Mouse (Mus musculus): ENCODE measurements around the gene Sntb2. TPM values are rescaled to one million over a fixed set of nuclear protein-coding genes. Genes with fewer than 3 reads are reported as not detected.

Gene Sntb2
- polyA plus RNA-seq, 1 experiment from 2014 or later = 10.3 TPM

GRCm38 (mm10) chr8:106932376-106933065 lies 3.0 kb upstream of the Sntb2 start:
- Histone ChIP-seq H3K4me1 (peaks cover 34% of the 10 kb centered on the region), H3K36me3 (no peaks in the 10 kb centered on the region), H3K4me3 (peak overlapping the region; percentile 38), H3K27me3 (replicated peaks) (no peaks in the 10 kb centered on the region), H3K27ac (replicated peaks) (peak overlapping the region; percentile 20; the same call in 1 of the 2 replicates), H3K9ac (peak overlapping the region; percentile 64), H3K4me2 (peak overlapping the region; percentile 69), H3K9me3 (no peaks in the 10 kb centered on the region)
- ATAC-seq (ENCODE audit: extremely low read depth, insufficient number of reproducible peaks, low FRiP score, low TSS enrichment) = no peak
- 13% methylated on average over 22 of the region's 22 CpGs for WGBS

GRCm38 (mm10) chr8:106933506-106934143 lies 1.9 kb upstream of the Sntb2 start:
- no peaks in the 10 kb centered on the region for H3K27me3 ChIP-seq (replicated peaks)
- H3K4me2 ChIP-seq = no peak overlapping the region
- H3K4me3 ChIP-seq = no peak overlapping the region
- H3K9me3 ChIP-seq = no peaks in the 10 kb centered on the region
- H3K9ac ChIP-seq = no peak overlapping the region
- ATAC-seq (ENCODE audit: extremely low read depth, insufficient number of reproducible peaks, low FRiP score, low TSS enrichment) = no peak
- no peak overlapping the region for H3K27ac ChIP-seq (replicated peaks)
- H3K36me3 ChIP-seq = no peaks in the 10 kb centered on the region
- H3K4me1 ChIP-seq = peaks cover 42% of the 10 kb centered on the region
- 85% methylated on average over 4 of the region's 4 CpGs for WGBS

- Histone ChIP-seq H3K4me2 (no peak overlapping the region), H3K9me3 (no peaks in the 10 kb centered on the region), H3K9ac (no peak overlapping the region), H3K4me1 (peaks cover 44% of the 10 kb centered on the region), H3K27ac (replicated peaks) (no peak overlapping the region), H3K36me3 (no peaks in the 10 kb centered on the region), H3K4me3 (no peak overlapping the region), H3K27me3 (replicated peaks) (no peaks in the 10 kb centered on the region)
- no peak for ATAC-seq (ENCODE audit: extremely low read depth, insufficient number of reproducible peaks, low FRiP score, low TSS enrichment)
- WGBS = 73% methylated on average over 16 of the region's 16 CpGs
Measured at GRCm38 (mm10) chr8:106934226-106934977, 1.1 kb upstream of the Sntb2 start.

- Histone ChIP-seq H3K4me1 (peaks cover 41% of the 10 kb centered on the region), H3K36me3 (no peaks in the 10 kb centered on the region), H3K9me3 (no peaks in the 10 kb centered on the region), H3K27ac (replicated peaks) (peak overlapping the region; percentile 91), H3K9ac (peak overlapping the region; percentile 96), H3K4me2 (peak overlapping the region; percentile 93), H3K27me3 (replicated peaks) (no peaks in the 10 kb centered on the region), H3K4me3 (peak overlapping the region; percentile 95)
- under 1% methylated on average over 70 of the region's 76 CpGs for WGBS
- peak; percentile 65; the same call in 1 of the 2 replicates for ATAC-seq (ENCODE audit: extremely low read depth, insufficient number of reproducible peaks, low FRiP score, low TSS enrichment)
Measured at GRCm38 (mm10) chr8:106935899-106936477, 438 bp downstream of the Sntb2 start.

DNA sequence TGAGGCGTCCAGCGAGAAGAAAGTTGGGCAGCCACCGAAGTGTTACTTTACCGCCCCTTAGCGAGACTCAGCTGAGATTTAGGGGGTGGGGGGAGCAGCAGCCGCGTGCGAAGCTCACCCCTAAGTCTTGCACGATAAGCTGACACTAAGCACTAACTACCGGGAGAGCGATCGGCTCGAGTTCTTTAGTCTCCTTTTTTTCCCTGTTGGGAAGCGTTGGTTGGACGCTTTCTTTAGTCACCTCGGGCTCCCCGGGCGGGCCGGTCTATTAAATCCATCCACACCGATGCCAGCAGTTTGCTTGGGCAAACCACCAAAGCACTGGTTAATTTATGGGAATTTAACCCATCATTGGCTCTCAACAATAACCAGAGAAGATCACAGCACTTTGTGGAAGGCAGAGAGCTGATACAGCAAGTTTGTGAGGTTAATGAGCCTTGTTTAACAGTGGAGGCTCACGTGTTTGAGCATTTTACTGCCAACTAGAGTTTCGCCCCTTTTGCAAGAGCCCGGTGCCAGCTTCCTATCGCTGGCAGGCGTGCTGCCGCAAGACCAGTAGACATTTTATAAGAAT lies 1.0 kb downstream of the Sntb2 start:
- no peak for ATAC-seq (ENCODE audit: extremely low read depth, insufficient number of reproducible peaks, low FRiP score, low TSS enrichment)
- H3K36me3 ChIP-seq = no peaks in the 10 kb centered on the region
- H3K4me1 ChIP-seq = peaks cover 41% of the 10 kb centered on the region
- H3K4me2 ChIP-seq = peak overlapping the region; percentile 93
- H3K27ac ChIP-seq (replicated peaks) = peak overlapping the region; percentile 91
- H3K27me3 ChIP-seq (replicated peaks) = no peaks in the 10 kb centered on the region
- H3K9ac ChIP-seq = peak overlapping the region; percentile 96
- WGBS = 2% methylated on average over 26 of the region's 26 CpGs
- peak overlapping the region; percentile 95 for H3K4me3 ChIP-seq
- no peaks in the 10 kb centered on the region for H3K9me3 ChIP-seq

GRCm38 (mm10) chr8:106937081-106937800 lies 1.7 kb downstream of the Sntb2 start:
- no peak for ATAC-seq (ENCODE audit: extremely low read depth, insufficient number of reproducible peaks, low FRiP score, low TSS enrichment)
- Histone ChIP-seq H3K4me1 (peaks cover 35% of the 10 kb centered on the region), H3K36me3 (no peaks in the 10 kb centered on the region), H3K9ac (peak overlapping the region; percentile 96), H3K4me3 (peak overlapping the region; percentile 95), H3K27me3 (replicated peaks) (no peaks in the 10 kb centered on the region), H3K4me2 (peak overlapping the region; percentile 93), H3K9me3 (no peaks in the 10 kb centered on the region), H3K27ac (replicated peaks) (no peak overlapping the region)
- WGBS = 39% methylated on average over 14 of the region's 14 CpGs

- Histone ChIP-seq H3K27ac (replicated peaks) (no peak overlapping the region), H3K9me3 (no peaks in the 10 kb centered on the region), H3K9ac (no peak overlapping the region), H3K4me3 (no peak overlapping the region), H3K36me3 (no peaks in the 10 kb centered on the region; the same call in 1 of the 2 replicates), H3K4me1 (peaks cover 38% of the 10 kb centered on the region), H3K27me3 (replicated peaks) (no peaks in the 10 kb centered on the region), H3K4me2 (no peak overlapping the region)
- WGBS = 91% methylated on average over 3 of the region's 3 CpGs
- no peak for ATAC-seq (ENCODE audit: extremely low read depth, insufficient number of reproducible peaks, low FRiP score, low TSS enrichment)
Measured at GRCm38 (mm10) chr8:106941806-106942205, 6.3 kb downstream of the Sntb2 start.

DNA sequence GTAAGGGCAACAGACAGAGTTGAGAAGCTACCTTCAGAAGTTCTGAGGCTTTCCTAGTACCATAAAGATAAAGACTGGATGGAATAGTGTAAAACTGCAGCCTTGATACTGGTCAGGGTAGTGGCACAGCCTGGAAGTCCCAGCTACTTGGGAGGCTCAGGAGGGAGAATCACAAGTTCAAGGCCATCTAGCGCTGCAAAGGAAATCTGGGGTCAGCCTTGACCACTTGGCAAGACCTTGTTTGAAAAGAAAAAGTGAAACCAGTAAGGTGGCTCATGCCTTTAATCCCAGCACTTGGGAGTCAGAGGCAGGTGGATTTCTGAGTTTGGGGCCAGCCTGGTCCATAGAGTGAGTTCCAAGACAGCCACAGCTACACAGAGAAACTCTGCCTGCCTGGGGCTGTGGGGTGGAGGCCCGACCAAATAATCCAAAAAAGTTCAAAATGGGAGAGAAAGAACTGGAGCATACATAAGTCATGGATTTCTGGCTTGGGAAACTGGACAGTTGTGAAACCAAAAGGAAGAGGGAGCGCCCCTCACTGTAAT lies 8.4 kb downstream of the Sntb2 start:
- H3K36me3 ChIP-seq = no peaks in the 10 kb centered on the region; the same call in 1 of the 2 replicates
- H3K4me1 ChIP-seq = peaks cover 23% of the 10 kb centered on the region
- ATAC-seq (ENCODE audit: extremely low read depth, insufficient number of reproducible peaks, low FRiP score, low TSS enrichment) = no peak
- 86% methylated on average over 3 of the region's 3 CpGs for WGBS
- H3K27ac ChIP-seq (replicated peaks) = peak overlapping the region; percentile 39; the same call in 1 of the 2 replicates
- no peak overlapping the region for H3K4me2 ChIP-seq
- no peak overlapping the region for H3K4me3 ChIP-seq
- H3K27me3 ChIP-seq (replicated peaks) = no peaks in the 10 kb centered on the region
- H3K9me3 ChIP-seq = no peaks in the 10 kb centered on the region
- H3K9ac ChIP-seq = no peak overlapping the region

- no peak for ATAC-seq (ENCODE audit: extremely low read depth, insufficient number of reproducible peaks, low FRiP score, low TSS enrichment)
- Histone ChIP-seq H3K4me1 (peaks cover 17% of the 10 kb centered on the region), H3K9me3 (no peaks in the 10 kb centered on the region), H3K9ac (peak overlapping the region; percentile 16; the same call in 1 of the 2 replicates), H3K4me3 (no peak overlapping the region), H3K36me3 (no peaks in the 10 kb centered on the region; the same call in 1 of the 2 replicates), H3K4me2 (no peak overlapping the region), H3K27me3 (replicated peaks) (no peaks in the 10 kb centered on the region), H3K27ac (replicated peaks) (peak overlapping the region; percentile 39; the same call in 1 of the 2 replicates)
- 40% methylated on average over 3 of the region's 3 CpGs for WGBS
Measured at GRCm38 (mm10) chr8:106944756-106945155, 9.2 kb downstream of the Sntb2 start.

DNA sequence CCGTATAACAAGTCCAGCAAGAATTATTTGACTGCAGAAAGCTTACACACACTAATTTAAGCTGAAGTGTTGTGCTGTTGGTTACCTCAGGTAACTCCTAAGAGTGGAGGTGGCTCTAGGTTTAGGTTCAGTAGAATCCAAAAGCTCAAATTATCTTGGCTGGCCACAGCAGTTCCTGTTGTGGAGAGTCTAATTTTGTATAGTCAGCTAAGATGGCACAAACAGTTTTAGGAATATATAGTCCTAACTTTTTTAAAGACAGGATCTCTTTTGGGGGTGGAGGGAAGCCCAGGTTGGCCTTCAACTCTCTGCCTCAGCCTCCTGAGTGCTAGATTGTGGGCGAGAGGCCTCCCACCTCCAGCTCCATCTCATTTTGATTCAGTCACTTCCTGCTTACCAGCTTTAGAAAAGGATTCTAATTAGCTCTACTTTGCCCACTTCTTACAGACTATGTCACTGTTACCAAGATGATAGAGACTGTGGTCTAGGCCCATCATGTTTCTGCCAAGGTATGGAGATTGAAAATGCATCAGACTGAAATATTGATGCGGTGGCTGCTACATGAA lies 13.2 kb downstream of the Sntb2 start:
- Histone ChIP-seq H3K27ac (replicated peaks) (no peak overlapping the region), H3K4me3 (no peak overlapping the region), H3K4me1 (peaks cover 13% of the 10 kb centered on the region), H3K9me3 (no peaks in the 10 kb centered on the region), H3K27me3 (replicated peaks) (no peaks in the 10 kb centered on the region), H3K4me2 (no peak overlapping the region), H3K36me3 (peaks cover 5% of the 10 kb centered on the region; the same call in 1 of the 2 replicates), H3K9ac (no peak overlapping the region)
- 70% methylated on average over 3 of the region's 3 CpGs for WGBS
- ATAC-seq (ENCODE audit: extremely low read depth, insufficient number of reproducible peaks, low FRiP score, low TSS enrichment) = no peak
